ENCODE assay signal across 8 mouse cellular contexts in the genomic region with DNA sequence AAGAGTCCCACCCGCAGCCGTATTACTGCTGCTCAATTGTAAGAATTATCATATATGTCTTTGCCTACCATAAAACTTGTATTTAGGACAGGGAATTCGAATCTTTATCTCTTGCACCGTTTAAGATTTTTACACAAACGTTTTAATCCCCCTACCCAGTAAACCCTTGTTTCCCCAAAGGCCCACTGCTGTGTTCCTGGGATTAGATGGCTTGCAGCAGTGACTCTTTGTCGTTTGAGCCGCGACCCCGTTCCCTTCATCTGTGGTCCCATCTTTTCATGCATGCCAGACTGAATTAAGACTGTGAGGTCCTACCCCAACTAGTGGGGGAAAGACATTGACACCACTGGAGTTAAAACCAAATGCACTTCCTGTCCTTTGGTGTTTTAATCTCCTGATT. TPM values are rescaled to one million over a fixed set of nuclear protein-coding genes. Genes with fewer than 3 reads are reported as not detected.
A peak's percentile ranks its signal among the peaks of the same experiment; 100 is the strongest.
DNase-seq lines count a peak whose midpoint lies in the region; ATAC-seq and TF ChIP-seq lines count a peak whose summit lies in the region.

No protein-coding gene starts in this region.

- H3K36me3 ChIP-seq in heart, adult 2 months (ENCODE audit: control insufficient read depth, insufficient read depth, low read length) = peaks cover 14% of the 10 kb centered on the region; the same call in 1 of the 2 replicates
- peaks cover 31% of the 10 kb centered on the region for H3K36me3 ChIP-seq in C2C12 (ENCODE audit: control insufficient read depth, insufficient read depth)
- H3K36me3 ChIP-seq in forebrain, embryonic 14.5 days (ENCODE audit: control insufficient read depth, insufficient read depth, low read length) = peaks cover 30% of the 10 kb centered on the region
- peaks cover 21% of the 10 kb centered on the region for H3K36me3 ChIP-seq in liver, embryonic 15.5 days (replicated peaks)

- no peaks in the 10 kb centered on the region for H3K79me2 ChIP-seq in heart, adult 2 months (replicated peaks; ENCODE audit: control insufficient read depth, insufficient read depth, low read length)
- peaks cover 41% of the 10 kb centered on the region for H3K79me2 ChIP-seq in C2C12 (ENCODE audit: control insufficient read depth, insufficient read depth)

- 0 out of 2 replicates have a peak, but pooled peaks cover 2% of the 10 kb centered on the region for H3K4me1 ChIP-seq in heart, adult 2 months (ENCODE audit: control insufficient read depth, insufficient read depth, low read length)
- peaks cover 20% of the 10 kb centered on the region for H3K4me1 ChIP-seq in forebrain, embryonic 14.5 days (ENCODE audit: control insufficient read depth, insufficient read depth, low read length)
- H3K4me1 ChIP-seq in liver, embryonic 15.5 days (replicated peaks) = peaks cover 31% of the 10 kb centered on the region

- no peak for TF ChIP-seq EP300 in heart, adult 2 months (IDR thresholded peaks at IDR 0.05; ENCODE audit: insufficient read depth, low read depth, low read length)

- no peak for TF ChIP-seq CTCF in heart, adult 2 months (IDR thresholded peaks at IDR 0.05)
- TF ChIP-seq CTCF in C2C12 (IDR thresholded peaks at IDR 0.05; ENCODE audit: control insufficient read depth, insufficient read depth, insufficient read length) = no peak

- H3K27ac ChIP-seq in heart, adult 2 months = peak overlapping the region; percentile 92
- peak overlapping the region; percentile 96 for H3K27ac ChIP-seq in forebrain, embryonic 14.5 days (ENCODE audit: low read depth, low read length)
- H3K27ac ChIP-seq in liver, embryonic 15.5 days (replicated peaks) = peak overlapping the region; percentile 67; the same call in 1 of the 2 replicates

- WGBS in heart, adult 2 months = 4% methylated on average over 9 of the region's 9 CpGs
- 3% methylated on average over 9 of the region's 9 CpGs for WGBS in forebrain, embryonic 14.5 days
- 6% methylated on average over 9 of the region's 9 CpGs for WGBS in liver, embryonic 15.5 days (ENCODE audit: insufficient replicate concordance)

- no peak for ATAC-seq in forebrain, embryonic 14.5 days
- no peak for ATAC-seq in liver, embryonic 15.5 days (ENCODE audit: insufficient read depth)
- ATAC-seq in megakaryocyte progenitor cell, adult 5-6 weeks (replicated peaks; ENCODE audit: poor library complexity) = no peak

- H3ac ChIP-seq in C2C12 (ENCODE audit: control insufficient read depth, insufficient read length, low read depth) = peak overlapping the region; percentile 85

- DNase-seq in heart, adult 2 months = no peak
- DNase-seq in heart, adult 11 months = no peak
- DNase-seq in forebrain, embryonic 14.5 days (ENCODE audit: low spot score) = peak; percentile 14
- DNase-seq in ovary, postnatal 14 days (ENCODE audit: low spot score) = no peak
- no peak for DNase-seq in cerebellum, adult 8-10 months

- H3K27me3 ChIP-seq in heart, adult 2 months (ENCODE audit: control insufficient read depth, insufficient read depth, low read length) = no peaks in the 10 kb centered on the region
- H3K27me3 ChIP-seq in C2C12 (ENCODE audit: control insufficient read depth, insufficient read depth, insufficient read length) = no peaks in the 10 kb centered on the region
- no peaks in the 10 kb centered on the region for H3K27me3 ChIP-seq in forebrain, embryonic 14.5 days (replicated peaks; ENCODE audit: control insufficient read depth, insufficient read depth, low read length)
- H3K27me3 ChIP-seq in liver, embryonic 15.5 days = peaks cover 21% of the 10 kb centered on the region

- intact Hi-C loops in heart, adult 2 months (cut with DNase I) = loop anchor here (1.0 to 2.0 kb wide), 2 partner anchors 14 to 46 kb away; a partner anchor contains a TSS

- H3K9ac ChIP-seq in heart, adult 2 months (ENCODE audit: low read depth, low read length) = peak overlapping the region; percentile 77
- H3K9ac ChIP-seq in forebrain, embryonic 14.5 days (ENCODE audit: low read length) = peak overlapping the region; percentile 97
- peak overlapping the region; percentile 69 for H3K9ac ChIP-seq in liver, embryonic 15.5 days

- H3K4me3 ChIP-seq in heart, adult 2 months = peak overlapping the region; percentile 63
- peak overlapping the region; percentile 41 for H3K4me3 ChIP-seq in C2C12 (ENCODE audit: insufficient read depth, poor library complexity, severe bottlenecking)
- H3K4me3 ChIP-seq in forebrain, embryonic 14.5 days (ENCODE audit: low read depth, low read length) = peak overlapping the region; percentile 96
- H3K4me3 ChIP-seq in liver, embryonic 15.5 days (replicated peaks) = peak overlapping the region; percentile 71

- no peak for TF ChIP-seq POLR2A in heart, adult 2 months (IDR thresholded peaks at IDR 0.05; ENCODE audit: insufficient read depth, low read depth, low read length)

- H3K9me3 ChIP-seq in forebrain, embryonic 14.5 days (replicated peaks; ENCODE audit: control insufficient read depth, low read length) = no peaks in the 10 kb centered on the region
- no peaks in the 10 kb centered on the region for H3K9me3 ChIP-seq in liver, embryonic 15.5 days (replicated peaks)

- H3K4me2 ChIP-seq in forebrain, embryonic 14.5 days (ENCODE audit: low read length) = peak overlapping the region; percentile 71
- H3K4me2 ChIP-seq in liver, embryonic 15.5 days = peak overlapping the region; percentile 92

- peaks cover 34% of the 10 kb centered on the region for H3K79me3 ChIP-seq in C2C12 (ENCODE audit: low read depth)

TF ChIP-seq in C2C12, 6 proteins besides CTCF, POLR2A, EP300 and RAD21:
- no peak for TF ChIP-seq CEBPB (IDR thresholded peaks at IDR 0.05; ENCODE audit: low read depth)
- TF ChIP-seq MAX (IDR thresholded peaks at IDR 0.05) = no peak
- TF ChIP-seq USF1 (IDR thresholded peaks at IDR 0.05; ENCODE audit: low read depth) = no peak

RNA-seq across cellular contexts. Expression of a gene that starts 0.9 kb away (rescaled TPM):
- total RNA-seq in heart, adult 2 months (2021) = 10 to 100 TPM; 47.9 to 53.1 TPM
- polyA plus RNA-seq in heart, adult 2 months (2012; rRNA removed) = 14.6 and 27.9 TPM in 2 replicates
- polyA plus RNA-seq in C2C12 (2012; fragmentation: generic; extraction: Trizol) = 325 TPM
- 520 and 536 TPM in 2 replicates for polyA plus RNA-seq in forebrain, embryonic 14.5 days (2014; fragmentation: Nextera tagmentation; extraction: Ambion mirVana)
- polyA plus RNA-seq in liver, embryonic 15.5 days (2015; fragmentation: Nextera tagmentation; extraction: Ambion mirVana) = 88.6 and 95.1 TPM in 2 replicates
- total RNA-seq in megakaryocyte progenitor cell, adult 5-6 weeks (2015) = 123 and 124 TPM in 2 replicates
- total RNA-seq in megakaryocyte progenitor cell, adult 5-6 weeks (2017) = 120 and 271 TPM in 2 replicates

RNA-seq across cellular contexts. Expression of a gene that starts 16.7 kb away (rescaled TPM):
- total RNA-seq in heart, adult 2 months (2021) = 10 to 100 TPM; 16.1 to 18.9 TPM
- 32.6 and 32.7 TPM in 2 replicates for polyA plus RNA-seq in heart, adult 2 months (2012; rRNA removed)
- polyA plus RNA-seq in C2C12 (2012; fragmentation: generic; extraction: Trizol) = 58.0 TPM
- polyA plus RNA-seq in forebrain, embryonic 14.5 days (2014; fragmentation: Nextera tagmentation; extraction: Ambion mirVana) = 188 and 204 TPM in 2 replicates
- polyA plus RNA-seq in liver, embryonic 15.5 days (2015; fragmentation: Nextera tagmentation; extraction: Ambion mirVana) = 10.2 and 10.5 TPM in 2 replicates
- 10.5 and 13.3 TPM in 2 replicates for total RNA-seq in megakaryocyte progenitor cell, adult 5-6 weeks (2015)
- 16.2 and 20.1 TPM in 2 replicates for total RNA-seq in megakaryocyte progenitor cell, adult 5-6 weeks (2017)

RNA-seq across cellular contexts. Expression of a gene that starts 46.1 kb away (rescaled TPM):
- total RNA-seq in heart, adult 2 months (2021) = 10 to 100 TPM; 65.5 to 88.7 TPM
- polyA plus RNA-seq in heart, adult 2 months (2012; rRNA removed) = 24.4 and 43.8 TPM in 2 replicates
- 11.1 TPM for polyA plus RNA-seq in C2C12 (2012; fragmentation: generic; extraction: Trizol)
- polyA plus RNA-seq in forebrain, embryonic 14.5 days (2014; fragmentation: Nextera tagmentation; extraction: Ambion mirVana) = 270 and 272 TPM in 2 replicates
- polyA plus RNA-seq in liver, embryonic 15.5 days (2015; fragmentation: Nextera tagmentation; extraction: Ambion mirVana) = 12.1 and 14.7 TPM in 2 replicates
- total RNA-seq in megakaryocyte progenitor cell, adult 5-6 weeks (2015) = 34.2 and 45.1 TPM in 2 replicates
- total RNA-seq in megakaryocyte progenitor cell, adult 5-6 weeks (2017) = 33.5 and 75.6 TPM in 2 replicates

Comparison
In these comparisons a context has a peak if more than half of its experiments do, and no peak if none do; other contexts are left out.
1. H3K4me3 ChIP-seq: peak in every context shown above with its lines; median percentile 96 in forebrain, embryonic 14.5 days; 71 in liver, embryonic 15.5 days; 63 in heart, adult 2 months; 41 in C2C12.